Mouse (Mus musculus) adrenal gland, adult 18-20 months (tissue): ENCODE data around the gene Osbpl5. TPM values are rescaled to one million over a fixed set of nuclear protein-coding genes. Genes with fewer than 3 reads are reported as not detected.
A peak's percentile ranks its signal among the peaks of the same experiment; 100 is the strongest.
"Not testable (repeated sequence)": the region's sequence is repeated elsewhere in the genome, so short reads cannot be mapped to it uniquely, and the experiment has no call there.

ENCODE experiments used
- DNase-seq, 2 experiments: peaks; one replicate each; pipeline ENCODE4 v3.0.0; 2021 to 2022; ENCODE audit warnings: low spot score in 2 of 2
- total RNA-seq, 2 experiments: library from RNA; stranded (reverse); gene quantifications; 1 replicate in 1 of 2; 2 replicates in 1 of 2; pipeline ENCODE4 v1.2.3; 2021

Gene Osbpl5
- total RNA-seq, 2 experiments from 2014 or later, result 24.5 to 29.1 TPM

GRCm38 (mm10) chr7:143711381-143711780 lies 45.4 kb downstream of the Osbpl5 start:
- DNase-seq, result no peak

DNA sequence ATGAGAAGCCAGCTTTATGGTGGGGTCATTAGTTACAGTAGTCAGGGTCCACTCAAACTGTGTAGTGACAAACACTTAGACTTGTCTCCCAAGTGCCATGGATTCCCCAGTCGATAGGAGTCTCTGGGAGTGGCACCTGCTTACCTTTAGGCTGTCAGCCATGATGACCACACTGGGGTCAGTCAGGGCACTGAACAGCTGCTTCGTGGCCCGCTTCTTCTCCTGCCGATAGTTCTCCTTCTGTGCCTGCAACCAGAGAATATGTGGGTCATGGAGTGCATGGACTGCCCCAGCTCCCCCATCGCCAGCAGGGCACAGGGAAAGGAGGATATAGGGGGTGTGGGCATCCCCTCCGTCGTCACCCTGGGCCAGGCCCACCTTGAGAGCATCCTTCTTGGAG lies 47.4 kb downstream of the Osbpl5 start:
- no peak for DNase-seq

- peak; percentile 90 to 91 for DNase-seq
Measured at GRCm38 (mm10) chr7:143706697-143707438, 49.9 kb downstream of the Osbpl5 start.

GRCm38 (mm10) chr7:143696140-143696539 lies 60.6 kb downstream of the Osbpl5 start:
- peak; percentile 20 to 35 for DNase-seq

DNA sequence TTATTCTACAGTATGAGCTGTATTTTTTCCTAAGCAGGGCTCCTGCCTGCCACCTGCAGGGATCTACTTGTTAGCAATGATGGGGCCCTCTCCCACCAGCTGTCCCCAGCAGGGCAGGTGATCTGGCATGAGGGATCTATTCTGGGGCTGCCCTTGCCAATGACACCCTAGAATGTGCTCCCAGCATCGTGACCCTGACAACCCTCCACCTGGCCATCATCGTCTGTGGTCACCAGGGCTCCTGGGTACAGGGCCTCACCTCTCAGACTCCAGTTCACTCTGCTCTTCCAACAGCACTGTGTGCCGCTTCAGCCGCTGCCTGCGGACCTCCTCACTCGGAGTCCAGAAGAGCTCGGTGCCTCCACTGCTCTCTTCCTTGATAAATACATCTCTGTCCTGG lies 62.2 kb downstream of the Osbpl5 start:
- DNase-seq, result peak in 1 of 2 experiments; percentile 17

DNA sequence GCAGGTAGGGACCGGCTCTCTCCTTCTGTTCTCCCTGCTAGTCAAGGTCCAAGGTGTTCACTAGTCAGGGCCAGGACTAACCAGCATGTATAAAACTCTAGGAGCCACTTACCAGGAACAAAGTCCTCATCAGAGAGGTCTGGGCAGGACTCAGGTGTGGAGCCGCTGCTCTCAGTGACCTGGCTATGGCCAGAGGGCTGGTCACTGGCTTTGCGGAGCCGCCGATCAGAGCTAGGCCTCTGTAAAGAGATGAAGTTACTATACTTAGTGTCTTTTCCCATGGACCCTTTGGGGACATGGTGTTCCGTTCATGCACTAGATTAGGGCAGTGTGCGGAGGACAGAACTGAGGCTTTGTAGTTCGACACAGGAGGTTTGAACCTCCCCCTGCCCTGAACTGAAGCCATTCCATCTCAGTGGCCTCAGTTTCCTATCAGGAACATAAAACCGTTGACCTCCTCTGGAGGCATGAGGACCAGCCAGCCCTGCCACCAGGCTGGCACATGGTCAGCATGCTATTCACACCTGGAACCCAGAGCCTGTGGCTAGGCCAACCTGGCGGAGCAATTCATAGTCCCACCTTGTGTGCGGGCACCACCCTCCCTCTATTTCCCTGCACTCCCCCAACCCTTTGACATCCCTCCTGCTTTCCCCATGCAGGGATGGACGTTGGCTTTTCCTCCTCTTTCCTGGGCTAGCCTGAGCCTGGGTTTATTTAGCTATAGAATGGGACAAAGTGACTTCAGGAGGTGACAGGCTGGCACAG lies 63.9 kb downstream of the Osbpl5 start:
- DNase-seq, result peak in 1 of 2 experiments; percentile 13

DNA sequence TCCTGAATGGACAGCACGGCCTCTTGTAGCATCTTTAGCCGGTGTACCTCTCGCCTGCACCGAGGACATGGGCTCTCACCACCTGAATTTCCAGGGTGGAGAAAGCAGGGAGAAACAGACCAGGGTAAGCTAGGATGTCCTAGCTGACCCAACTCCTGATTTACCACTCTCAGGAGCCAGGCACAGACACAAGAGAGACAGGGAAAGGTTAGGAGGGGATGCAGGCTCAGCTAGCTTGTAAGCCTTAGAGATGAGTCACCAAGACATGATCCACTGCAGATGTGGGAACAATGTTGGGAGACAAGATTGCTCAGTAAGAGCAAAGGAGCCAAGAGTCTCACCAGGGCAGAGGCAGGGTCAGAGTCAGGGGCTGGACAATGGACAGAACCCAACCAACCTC lies 64.9 kb downstream of the Osbpl5 start:
- DNase-seq, result peak in 1 of 2 experiments; percentile 16

GRCm38 (mm10) chr7:143691181-143691580 lies 65.6 kb downstream of the Osbpl5 start:
- peak in 1 of 2 experiments; percentile 10 for DNase-seq

- no peak for DNase-seq
Measured at GRCm38 (mm10) chr7:143689946-143690345, 66.8 kb downstream of the Osbpl5 start.

GRCm38 (mm10) chr7:143689481-143689880 lies 67.3 kb downstream of the Osbpl5 start:
- DNase-seq, result peak in 1 of 2 experiments; percentile 14

GRCm38 (mm10) chr7:143686676-143687075 lies 70.1 kb downstream of the Osbpl5 start:
- DNase-seq, result peak in 1 of 2 experiments; percentile 17

DNA sequence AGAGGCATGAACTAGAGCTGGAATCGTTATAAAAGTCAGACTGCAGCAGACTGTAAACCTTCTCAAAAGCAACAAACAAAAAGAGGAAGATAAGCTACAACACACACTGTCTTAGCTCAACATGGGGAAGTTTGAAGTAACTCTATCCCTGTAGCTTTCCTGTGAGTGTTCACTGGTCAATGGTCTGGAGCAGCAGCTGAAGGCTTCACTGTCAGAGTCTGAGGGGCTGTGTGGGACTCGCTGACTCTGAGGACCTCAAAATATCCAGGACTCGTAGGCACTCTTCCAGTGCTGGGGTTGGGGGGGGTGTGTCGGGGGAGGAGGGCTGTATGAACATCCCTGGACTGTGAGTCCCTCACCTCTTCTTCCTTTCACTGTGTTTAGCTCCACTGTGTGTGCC lies 70.6 kb downstream of the Osbpl5 start:
- DNase-seq, result not testable (repeated sequence)

DNA sequence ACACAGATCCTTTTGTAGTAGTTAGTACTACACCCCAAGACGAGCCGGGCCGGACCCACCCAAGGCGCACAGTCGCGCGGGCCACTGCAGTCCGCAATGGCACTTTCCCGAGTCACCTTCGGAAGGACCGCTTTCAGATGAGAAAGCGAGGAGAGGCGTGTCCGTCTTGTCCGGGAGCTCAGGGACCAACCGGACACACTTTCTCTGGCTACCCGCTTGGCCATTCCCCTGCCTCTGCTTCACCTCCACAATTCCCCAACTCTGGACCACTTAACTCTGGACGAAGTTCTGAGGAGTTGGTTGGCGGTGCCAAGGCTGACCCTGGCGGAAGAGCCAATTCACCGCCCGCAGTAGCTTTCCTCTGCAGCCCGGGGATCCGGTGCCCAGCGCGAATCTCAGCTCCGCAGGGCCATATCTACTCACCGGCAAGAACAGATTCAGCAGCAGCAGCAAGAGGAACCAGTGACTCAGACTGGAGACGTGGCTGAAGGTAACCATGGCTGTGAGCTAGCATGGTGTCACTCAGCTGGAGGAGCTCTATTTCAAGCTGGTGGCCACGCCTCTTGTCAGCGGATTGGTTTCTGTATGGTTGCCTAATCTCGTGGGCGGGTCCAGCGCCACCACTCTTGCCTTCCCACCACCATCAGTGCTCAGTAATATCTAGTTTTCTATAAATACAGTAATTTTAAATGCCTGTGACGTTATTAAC lies 71.3 kb downstream of the Osbpl5 start, which contains the start of gene Tnfrsf23:
Tnfrsf23 (minus strand) TSS at position 514 of the 709 bp plus-strand sequence.
- peak; percentile 73 to 78 for DNase-seq

DNA sequence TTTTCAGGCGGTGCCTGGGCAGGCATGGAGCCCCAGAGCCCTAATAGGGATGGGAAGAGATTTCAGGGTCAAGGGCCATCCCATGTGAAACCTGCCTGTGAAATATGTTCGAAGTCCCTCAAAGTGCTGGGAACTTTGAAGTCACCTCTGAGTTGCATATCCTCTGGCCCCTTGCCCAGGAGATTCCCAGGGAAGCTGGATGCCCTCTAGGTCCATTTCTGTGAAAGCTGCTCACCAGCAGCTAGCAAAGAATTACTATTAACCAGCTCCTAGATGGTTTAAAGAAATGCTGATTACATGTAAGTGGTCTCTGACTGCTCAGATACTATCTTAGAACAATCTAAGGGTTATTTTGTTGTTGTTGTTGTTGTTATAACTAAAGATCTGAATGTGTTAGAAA lies 72.2 kb downstream of the Osbpl5 start:
- DNase-seq, result peak in 1 of 2 experiments; percentile 7

- DNase-seq, result no peak
Measured at GRCm38 (mm10) chr7:143681566-143681965, 75.2 kb downstream of the Osbpl5 start.

DNA sequence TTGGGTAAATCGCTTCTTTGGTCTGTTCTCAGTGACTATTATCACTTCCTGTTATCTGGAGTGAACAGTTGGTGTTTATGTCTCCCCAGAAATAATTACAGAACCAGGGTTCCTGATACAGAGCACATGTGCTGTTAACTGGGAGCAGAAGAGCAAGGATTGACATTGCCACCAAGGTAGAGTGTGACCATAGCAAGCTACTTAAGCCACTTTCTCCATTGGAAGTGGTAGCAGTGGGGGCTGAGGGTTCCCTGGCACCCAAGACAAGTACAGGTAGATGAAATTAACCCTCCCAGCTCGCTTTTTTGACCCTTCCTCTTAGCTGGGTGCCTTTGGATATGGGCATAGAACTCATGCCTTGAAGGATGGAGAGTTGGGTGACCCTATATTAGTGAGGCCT lies 75.9 kb downstream of the Osbpl5 start:
- DNase-seq, result peak in 1 of 2 experiments; percentile 8

DNA sequence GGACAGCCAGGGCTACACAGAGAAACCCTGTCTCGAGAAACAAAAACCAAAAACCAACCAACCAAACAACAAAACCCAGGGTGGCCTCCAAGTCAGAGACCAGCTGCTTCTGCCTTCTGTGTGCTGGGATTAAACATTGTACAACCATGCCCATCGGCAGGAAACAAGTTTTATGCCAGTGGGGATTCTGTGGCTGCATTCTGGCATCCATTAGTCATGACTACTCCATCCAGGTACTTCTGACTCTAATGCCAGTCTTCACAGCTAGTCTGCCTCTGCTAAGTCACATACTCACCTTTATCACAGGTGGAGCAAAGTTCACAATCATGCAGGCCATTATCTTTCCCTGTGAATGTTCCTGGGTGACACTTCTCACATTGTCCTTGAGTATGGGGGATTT lies 77.1 kb downstream of the Osbpl5 start:
- DNase-seq, result peak in 1 of 2 experiments; percentile 12

- DNase-seq, result no peak
Measured at GRCm38 (mm10) chr7:143666427-143667311, 90.1 kb downstream of the Osbpl5 start.

- no peak for DNase-seq
Measured at GRCm38 (mm10) chr7:143663470-143663869, 93.3 kb downstream of the Osbpl5 start.

DNA sequence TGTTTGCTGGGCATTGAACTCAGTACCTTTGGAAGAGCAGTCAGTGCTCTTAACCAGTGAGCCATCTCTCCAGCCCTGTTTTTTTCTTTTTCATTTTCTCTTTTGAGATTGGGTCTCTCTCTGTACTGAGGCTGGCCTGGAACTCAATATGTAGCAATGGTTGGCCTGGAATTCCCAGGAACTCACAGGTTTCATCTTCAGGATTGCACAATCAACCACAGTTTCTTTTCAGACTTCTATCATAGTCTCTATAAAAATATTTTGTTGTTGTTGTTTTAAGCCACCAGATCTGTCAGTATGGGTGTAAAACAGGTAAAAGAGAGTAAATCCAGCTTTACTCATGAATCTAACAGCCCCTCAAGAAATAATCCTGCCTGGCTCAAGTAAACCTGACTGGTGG lies 96.0 kb downstream of the Osbpl5 start:
- no peak for DNase-seq
